Mouse (Mus musculus) CH12.LX (cell line): ENCODE measurements around the gene Tle1.

Source experiments
- CTCF ChIP-seq, 2 experiments: IDR thresholded peaks in 1 of 2; conservative IDR thresholded peaks in 1 of 2; 2 replicates each; pipeline ENCODE4 v1.5.1; 2011 to 2012; ENCODE audit warnings: low read depth in 2 of 2, low read length in 2 of 2, improper control_type of control experiment in 1 of 2, inconsistent platforms in 1 of 2, mild to moderate bottlenecking in 1 of 2, moderate library complexity in 1 of 2
- E2F4 ChIP-seq: IDR thresholded peaks from 2 replicates; pipeline ENCODE4 v1.6.1; 2011; ENCODE audit warnings: low read depth, low read length, improper control_type of control experiment; ENCODE audit not compliant: insufficient replicate concordance
- KAT2A ChIP-seq: IDR thresholded peaks from 2 replicates; pipeline ENCODE4 v1.6.1; 2012; ENCODE audit warnings: low read length, improper control_type of control experiment, inconsistent platforms; ENCODE audit not compliant: insufficient replicate concordance
- MAFK ChIP-seq: IDR thresholded peaks from 2 replicates; pipeline ENCODE4 v1.6.1; 2011; ENCODE audit warnings: low read length, improper control_type of control experiment; ENCODE audit not compliant: insufficient replicate concordance
- MAX ChIP-seq: IDR thresholded peaks from 2 replicates; pipeline ENCODE4 v1.6.1; 2011; ENCODE audit warnings: low read length, improper control_type of control experiment
- POLR2A ChIP-seq: IDR thresholded peaks from 2 replicates; pipeline ENCODE4 v1.6.1; 2011; ENCODE audit warnings: low read depth, mild to moderate bottlenecking, improper control_type of control experiment, low read length
- SIN3A ChIP-seq: IDR thresholded peaks from 2 replicates; pipeline ENCODE4 v1.6.1; 2012; ENCODE audit warnings: low read length, improper control_type of control experiment, inconsistent platforms
- SMC3 ChIP-seq: IDR thresholded peaks from 2 replicates; pipeline ENCODE4 v1.6.1; 2011; ENCODE audit warnings: low read depth, low read length, improper control_type of control experiment
- ZC3H11A ChIP-seq: IDR thresholded peaks from 2 replicates; pipeline ENCODE4 v1.6.1; 2012; ENCODE audit warnings: low read depth, mild to moderate bottlenecking, inconsistent platforms, low read length, improper control_type of control experiment

DNA sequence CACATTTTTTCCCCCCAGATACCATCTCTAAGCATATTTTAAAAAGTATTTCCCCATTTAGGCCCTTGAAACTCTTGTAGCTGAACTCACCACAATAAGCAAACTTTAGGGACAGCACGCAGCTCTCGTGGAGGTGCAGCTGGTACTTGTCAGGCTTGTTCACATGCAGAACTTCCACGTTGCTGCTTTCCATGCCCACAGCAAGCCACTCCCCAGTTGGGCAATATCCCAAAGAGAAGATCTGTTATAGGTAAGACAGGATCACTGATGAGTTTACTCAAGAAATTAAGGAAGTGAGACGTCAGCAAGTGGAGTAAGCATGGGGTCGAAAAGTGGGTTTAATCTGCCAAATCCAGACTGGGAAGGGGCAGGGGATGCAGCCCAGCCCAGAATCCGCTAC, 80.7 kb downstream of the Tle1 start:
- TF ChIP-seq SIN3A, result no peak
- TF ChIP-seq CTCF (conservative IDR thresholded peaks at IDR 0.05 in 1 of 2, IDR thresholded peaks at IDR 0.05 in 1 of 2; ENCODE audit: low read depth in 2 of 2, low read length in 2 of 2), result no peak
- TF ChIP-seq KAT2A, result no peak
- no peak for TF ChIP-seq POLR2A
- no peak for TF ChIP-seq MAFK
- no peak for TF ChIP-seq ZC3H11A
- no peak for TF ChIP-seq MAX
- no peak for TF ChIP-seq SMC3
- no peak for TF ChIP-seq E2F4
